Mouse (Mus musculus): ENCODE data around the gene Vsx2.

- TF ChIP-seq CTCF (IDR thresholded peaks at IDR 0.05; ENCODE audit: extremely low read depth, insufficient read depth, insufficient read length, insufficient replicate concordance), result no peak
- no peak for TF ChIP-seq POLR2A (IDR thresholded peaks at IDR 0.05; ENCODE audit: low read depth, low read length)
Observed at GRCm38 (mm10) chr12:84612518-84612917, 43.0 kb downstream of the Vsx2 start.

All from spleen, adult 2 months (tissue).